20 mouse cellular contexts compared by ENCODE assay signal in genomic region chr14:48196804-48197203, GRCm38 (mm10).
DNase-seq lines count a peak whose midpoint lies in the region; ATAC-seq lines count a peak whose summit lies in the region.
"Had no signal": no experiment of that assay in that cellular context is flagged by ENCODE, and none has a peak within 500 bp of the region (broad histone marks: within the 10 kb centered on the region; RNA-seq: fewer than 3 reads in every experiment).

No protein-coding gene starts in this region.

- H3K36me3 ChIP-seq in embryonic facial prominence, embryonic 11.5 days (replicated peaks; ENCODE audit: control insufficient read depth, insufficient read depth, low read depth, low read length) = no peaks in the 10 kb centered on the region
- no peaks in the 10 kb centered on the region for H3K36me3 ChIP-seq in embryonic facial prominence, embryonic 10.5 days (replicated peaks)
- no peaks in the 10 kb centered on the region for H3K36me3 ChIP-seq in hindbrain, embryonic 12.5 days
- H3K36me3 ChIP-seq in hindbrain, embryonic 16.5 days (ENCODE audit: control insufficient read depth, insufficient read depth, low read length) = no peaks in the 10 kb centered on the region
- no peaks in the 10 kb centered on the region for H3K36me3 ChIP-seq in midbrain, embryonic 12.5 days
- H3K36me3 ChIP-seq in midbrain, embryonic 15.5 days (replicated peaks) = no peaks in the 10 kb centered on the region
- no peaks in the 10 kb centered on the region for H3K36me3 ChIP-seq in midbrain, embryonic 14.5 days (ENCODE audit: control insufficient read depth, insufficient read depth, low read length)
- H3K36me3 ChIP-seq: embryonic facial prominence, embryonic 13.5 days had no signal

- WGBS in embryonic facial prominence, embryonic 11.5 days = 62% methylated on average over 5 of the region's 5 CpGs
- 73% methylated on average over 5 of the region's 5 CpGs for WGBS in embryonic facial prominence, embryonic 10.5 days
- whole genome bisulfite sequencing in hindbrain, embryonic 12.5 days = 65% methylated on average over 5 of the region's 5 CpGs
- WGBS in hindbrain, embryonic 16.5 days = 46% methylated on average over 5 of the region's 5 CpGs
- WGBS in midbrain, embryonic 12.5 days = 42% methylated on average over 5 of the region's 5 CpGs
- 31% methylated on average over 5 of the region's 5 CpGs for WGBS in midbrain, embryonic 15.5 days
- 25% methylated on average over 5 of the region's 5 CpGs for whole genome bisulfite sequencing in midbrain, embryonic 14.5 days

- H3K9ac ChIP-seq in embryonic facial prominence, embryonic 11.5 days (replicated peaks; ENCODE audit: low read length) = no peak overlapping the region
- H3K9ac ChIP-seq in hindbrain, embryonic 12.5 days = no peak overlapping the region
- H3K9ac ChIP-seq in hindbrain, embryonic 16.5 days (ENCODE audit: low read depth, low read length) = no peak overlapping the region
- no peak overlapping the region for H3K9ac ChIP-seq in midbrain, embryonic 12.5 days (replicated peaks)
- no peak overlapping the region for H3K9ac ChIP-seq in midbrain, embryonic 15.5 days
- H3K9ac ChIP-seq in midbrain, embryonic 14.5 days (replicated peaks; ENCODE audit: low read length) = no peak overlapping the region
- H3K9ac ChIP-seq: embryonic facial prominence, embryonic 13.5 days had no signal

- peak; percentile 35 for DNase-seq in embryonic facial prominence, embryonic 11.5 days (ENCODE audit: low spot score)
- DNase-seq in embryonic facial prominence, embryonic 10.5 days (ENCODE audit: low spot score) = no peak
- DNase-seq in midbrain, embryonic 14.5 days = peak; percentile 80
- no peak for DNase-seq in urinary bladder, postnatal 4 days (ENCODE audit: low spot score in 2 of 2)
- DNase-seq: adrenal gland, adult 8-10 months; cerebellum, adult 18-20 months; cerebellum, postnatal 36 days; heart, adult 18-20 months; heart, postnatal 10 days; kidney, adult 8-10 months; kidney, postnatal 4 days; spleen, adult 18-20 months; thymus, adult 2 months had no signal

- H3K4me2 ChIP-seq in embryonic facial prominence, embryonic 11.5 days (ENCODE audit: low read depth, low read length) = no peak overlapping the region
- no peak overlapping the region for H3K4me2 ChIP-seq in hindbrain, embryonic 12.5 days (replicated peaks)
- H3K4me2 ChIP-seq in hindbrain, embryonic 16.5 days (ENCODE audit: low read length) = no peak overlapping the region
- no peak overlapping the region for H3K4me2 ChIP-seq in midbrain, embryonic 12.5 days (replicated peaks)
- no peak overlapping the region for H3K4me2 ChIP-seq in midbrain, embryonic 15.5 days
- H3K4me2 ChIP-seq in midbrain, embryonic 14.5 days (ENCODE audit: low read length) = no peak overlapping the region
- H3K4me2 ChIP-seq: embryonic facial prominence, embryonic 13.5 days; liver, embryonic 11.5 days had no signal

- H3K4me1 ChIP-seq in embryonic facial prominence, embryonic 11.5 days (ENCODE audit: control insufficient read depth, insufficient read depth, low read length) = no peaks in the 10 kb centered on the region; the same call in none of the 2 replicates
- peaks cover 43% of the 10 kb centered on the region for H3K4me1 ChIP-seq in embryonic facial prominence, embryonic 10.5 days
- H3K4me1 ChIP-seq in hindbrain, embryonic 12.5 days = peaks cover 34% of the 10 kb centered on the region
- H3K4me1 ChIP-seq in hindbrain, embryonic 16.5 days (ENCODE audit: control insufficient read depth, insufficient read depth, low read depth, low read length) = peaks cover 22% of the 10 kb centered on the region
- peaks cover 36% of the 10 kb centered on the region for H3K4me1 ChIP-seq in midbrain, embryonic 12.5 days
- peaks cover 39% of the 10 kb centered on the region for H3K4me1 ChIP-seq in midbrain, embryonic 15.5 days
- H3K4me1 ChIP-seq in midbrain, embryonic 14.5 days (ENCODE audit: control insufficient read depth, insufficient read depth, low read length) = peaks cover 27% of the 10 kb centered on the region

- H3K9me3 ChIP-seq in embryonic facial prominence, embryonic 11.5 days (replicated peaks; ENCODE audit: control insufficient read depth, low read length) = no peaks in the 10 kb centered on the region
- H3K9me3 ChIP-seq in embryonic facial prominence, embryonic 10.5 days = no peaks in the 10 kb centered on the region
- no peaks in the 10 kb centered on the region for H3K9me3 ChIP-seq in hindbrain, embryonic 12.5 days (replicated peaks)
- H3K9me3 ChIP-seq in hindbrain, embryonic 16.5 days (ENCODE audit: control insufficient read depth, low read length) = no peaks in the 10 kb centered on the region
- H3K9me3 ChIP-seq in midbrain, embryonic 12.5 days = no peaks in the 10 kb centered on the region
- no peaks in the 10 kb centered on the region for H3K9me3 ChIP-seq in midbrain, embryonic 15.5 days
- H3K9me3 ChIP-seq in midbrain, embryonic 14.5 days (ENCODE audit: control insufficient read depth, low read length) = no peaks in the 10 kb centered on the region
- H3K9me3 ChIP-seq: embryonic facial prominence, embryonic 13.5 days had no signal

- no peak overlapping the region for H3K4me3 ChIP-seq in embryonic facial prominence, embryonic 11.5 days (ENCODE audit: low read depth, low read length)
- H3K4me3 ChIP-seq in embryonic facial prominence, embryonic 10.5 days = no peak overlapping the region
- H3K4me3 ChIP-seq in hindbrain, embryonic 12.5 days = no peak overlapping the region
- H3K4me3 ChIP-seq in hindbrain, embryonic 16.5 days (ENCODE audit: low read length) = no peak overlapping the region
- no peak overlapping the region for H3K4me3 ChIP-seq in midbrain, embryonic 12.5 days
- no peak overlapping the region for H3K4me3 ChIP-seq in midbrain, embryonic 15.5 days
- no peak overlapping the region for H3K4me3 ChIP-seq in midbrain, embryonic 14.5 days (replicated peaks; ENCODE audit: low read depth, low read length)
- H3K4me3 ChIP-seq: embryonic facial prominence, embryonic 13.5 days; myocyte had no signal

- H3K27me3 ChIP-seq in embryonic facial prominence, embryonic 11.5 days (ENCODE audit: control insufficient read depth, insufficient read depth, low read length) = no peaks in the 10 kb centered on the region
- H3K27me3 ChIP-seq in embryonic facial prominence, embryonic 10.5 days (replicated peaks; ENCODE audit: low read depth, poor library complexity, severe bottlenecking) = no peaks in the 10 kb centered on the region
- no peaks in the 10 kb centered on the region for H3K27me3 ChIP-seq in hindbrain, embryonic 12.5 days
- H3K27me3 ChIP-seq in hindbrain, embryonic 16.5 days (replicated peaks; ENCODE audit: control insufficient read depth, insufficient read depth, low read length) = no peaks in the 10 kb centered on the region; the same call in 1 of the 2 replicates
- no peaks in the 10 kb centered on the region for H3K27me3 ChIP-seq in midbrain, embryonic 12.5 days
- 0 out of 2 replicates have a peak, but pooled peaks cover 3% of the 10 kb centered on the region for H3K27me3 ChIP-seq in midbrain, embryonic 15.5 days (replicated peaks)
- no peaks in the 10 kb centered on the region for H3K27me3 ChIP-seq in midbrain, embryonic 14.5 days (ENCODE audit: control insufficient read depth, insufficient read depth, low read length)

- ATAC-seq in embryonic facial prominence, embryonic 11.5 days (replicated peaks; ENCODE audit: insufficient number of reproducible peaks, low FRiP score, low TSS enrichment, low read depth) = no peak
- ATAC-seq in hindbrain, embryonic 12.5 days (ENCODE audit: low FRiP score) = 0 out of 2 replicates have a peak, but pooled peaks have one; percentile 43
- ATAC-seq in hindbrain, embryonic 16.5 days = no peak
- 0 out of 2 replicates have a peak, but pooled peaks have one; percentile 44 for ATAC-seq in midbrain, embryonic 12.5 days (ENCODE audit: low FRiP score, low read depth)
- no peak for ATAC-seq in midbrain, embryonic 15.5 days (replicated peaks)
- ATAC-seq in midbrain, embryonic 14.5 days (ENCODE audit: low FRiP score, low TSS enrichment) = peak; percentile 57; the same call in 1 of the 2 replicates

- no peak overlapping the region for H3K27ac ChIP-seq in embryonic facial prominence, embryonic 11.5 days (replicated peaks; ENCODE audit: low read depth, low read length)
- H3K27ac ChIP-seq in embryonic facial prominence, embryonic 10.5 days (replicated peaks) = no peak overlapping the region
- H3K27ac ChIP-seq in hindbrain, embryonic 12.5 days = no peak overlapping the region
- no peak overlapping the region for H3K27ac ChIP-seq in hindbrain, embryonic 16.5 days (ENCODE audit: low read depth, low read length)
- H3K27ac ChIP-seq in midbrain, embryonic 12.5 days (replicated peaks) = 0 out of 2 replicates have a peak overlapping the region, but pooled peaks have one; percentile 30
- no peak overlapping the region for H3K27ac ChIP-seq in midbrain, embryonic 15.5 days
- no peak overlapping the region for H3K27ac ChIP-seq in midbrain, embryonic 14.5 days (replicated peaks; ENCODE audit: low read depth, low read length)
- H3K27ac ChIP-seq: embryonic facial prominence, embryonic 13.5 days had no signal

Comparison
In these comparisons a context has a peak if more than half of its experiments do, and no peak if none do; other contexts are left out.
1. ATAC-seq: peak in hindbrain, embryonic 12.5 days (single experiment), midbrain, embryonic 12.5 days (single experiment) and midbrain, embryonic 14.5 days (single experiment); none in embryonic facial prominence, embryonic 11.5 days (single experiment), hindbrain, embryonic 16.5 days (single experiment) and midbrain, embryonic 15.5 days (single experiment).
2. DNase-seq: peak in embryonic facial prominence, embryonic 11.5 days (single experiment) and midbrain, embryonic 14.5 days (single experiment); none in embryonic facial prominence, embryonic 10.5 days (single experiment) and urinary bladder, postnatal 4 days (0 of 2).